Mouse (Mus musculus): Measurements from ENCODE around the gene Bace1. TPM values are rescaled to one million over a fixed set of nuclear protein-coding genes. Genes with fewer than 3 reads are reported as not detected.

Bace1 gene
- polyA plus RNA-seq, 1 experiment from 2014 or later: 30.7 TPM

GRCm38 (mm10) chr9:45850528-45851155 lies 12.3 kb downstream of the Bace1 start:
- H3K4me2 ChIP-seq (ENCODE audit: low read depth, low read length, severe bottlenecking): no peak overlapping the region
- 92% methylated on average over 8 of the region's 8 CpGs for WGBS
- no peak for DNase-seq (ENCODE audit: low spot score)
- H3K27ac ChIP-seq (ENCODE audit: low read depth, low read length): no peak overlapping the region
- H3K4me1 ChIP-seq (replicated peaks; ENCODE audit: control insufficient read depth, insufficient read depth, low read length): no peaks in the 10 kb centered on the region
- no peaks in the 10 kb centered on the region for H3K27me3 ChIP-seq (ENCODE audit: control insufficient read depth, insufficient read depth, low read length)
- H3K36me3 ChIP-seq (ENCODE audit: control insufficient read depth, insufficient read depth, low read length): no peaks in the 10 kb centered on the region; the same call in 1 of the 2 replicates
- no peak overlapping the region for H3K9ac ChIP-seq (ENCODE audit: low read length)
- no peak overlapping the region for H3K4me3 ChIP-seq (ENCODE audit: low read depth, low read length)
- no peaks in the 10 kb centered on the region for H3K9me3 ChIP-seq (ENCODE audit: control insufficient read depth, low read length)
- no peak for ATAC-seq (replicated peaks; ENCODE audit: low FRiP score)

GRCm38 (mm10) chr9:45851330-45851729 lies 12.9 kb downstream of the Bace1 start:
- no peak overlapping the region for H3K27ac ChIP-seq (ENCODE audit: low read depth, low read length)
- 75% methylated on average over 5 of the region's 5 CpGs for WGBS
- no peaks in the 10 kb centered on the region; the same call in 1 of the 2 replicates for H3K36me3 ChIP-seq (ENCODE audit: control insufficient read depth, insufficient read depth, low read length)
- DNase-seq (ENCODE audit: low spot score) (no peak), ATAC-seq (replicated peaks; ENCODE audit: low FRiP score) (no peak)
- H3K4me3 ChIP-seq (ENCODE audit: low read depth, low read length): no peak overlapping the region
- no peaks in the 10 kb centered on the region for H3K27me3 ChIP-seq (ENCODE audit: control insufficient read depth, insufficient read depth, low read length)
- no peaks in the 10 kb centered on the region for H3K4me1 ChIP-seq (replicated peaks; ENCODE audit: control insufficient read depth, insufficient read depth, low read length)
- H3K4me2 ChIP-seq (ENCODE audit: low read depth, low read length, severe bottlenecking): no peak overlapping the region
- H3K9ac ChIP-seq (ENCODE audit: low read length): no peak overlapping the region
- H3K9me3 ChIP-seq (ENCODE audit: control insufficient read depth, low read length): no peaks in the 10 kb centered on the region

- no peak overlapping the region for H3K4me2 ChIP-seq (ENCODE audit: low read depth, low read length, severe bottlenecking)
- DNase-seq (ENCODE audit: low spot score) (no peak), ATAC-seq (replicated peaks; ENCODE audit: low FRiP score) (no peak)
- H3K4me1 ChIP-seq (replicated peaks; ENCODE audit: control insufficient read depth, insufficient read depth, low read length): no peaks in the 10 kb centered on the region
- WGBS: 95% methylated on average over 2 of the region's 2 CpGs
- no peaks in the 10 kb centered on the region; the same call in 1 of the 2 replicates for H3K36me3 ChIP-seq (ENCODE audit: control insufficient read depth, insufficient read depth, low read length)
- H3K27me3 ChIP-seq (ENCODE audit: control insufficient read depth, insufficient read depth, low read length): no peaks in the 10 kb centered on the region
- H3K4me3 ChIP-seq (ENCODE audit: low read depth, low read length): no peak overlapping the region
- H3K9me3 ChIP-seq (ENCODE audit: control insufficient read depth, low read length): no peaks in the 10 kb centered on the region
- no peak overlapping the region for H3K9ac ChIP-seq (ENCODE audit: low read length)
- no peak overlapping the region for H3K27ac ChIP-seq (ENCODE audit: low read depth, low read length)
Observed at GRCm38 (mm10) chr9:45851776-45852175, 13.4 kb downstream of the Bace1 start.

- H3K9ac ChIP-seq (ENCODE audit: low read length): no peak overlapping the region
- peaks cover 9% of the 10 kb centered on the region; the same call in 1 of the 2 replicates for H3K36me3 ChIP-seq (ENCODE audit: control insufficient read depth, insufficient read depth, low read length)
- ATAC-seq (replicated peaks; ENCODE audit: low FRiP score) (no peak), DNase-seq (ENCODE audit: low spot score) (no peak)
- no peaks in the 10 kb centered on the region for H3K9me3 ChIP-seq (ENCODE audit: control insufficient read depth, low read length)
- H3K27ac ChIP-seq (ENCODE audit: low read depth, low read length): no peak overlapping the region
- H3K4me1 ChIP-seq (replicated peaks; ENCODE audit: control insufficient read depth, insufficient read depth, low read length): no peaks in the 10 kb centered on the region
- 93% methylated on average over 2 of the region's 2 CpGs for WGBS
- H3K27me3 ChIP-seq (ENCODE audit: control insufficient read depth, insufficient read depth, low read length): no peaks in the 10 kb centered on the region
- H3K4me3 ChIP-seq (ENCODE audit: low read depth, low read length): no peak overlapping the region
- no peak overlapping the region for H3K4me2 ChIP-seq (ENCODE audit: low read depth, low read length, severe bottlenecking)
Observed at GRCm38 (mm10) chr9:45853695-45854094, 15.3 kb downstream of the Bace1 start.

GRCm38 (mm10) chr9:45854136-45854535 lies 15.8 kb downstream of the Bace1 start:
- Histone ChIP-seq H3K4me3 (ENCODE audit: low read depth, low read length) (no peak overlapping the region), H3K9ac (ENCODE audit: low read length) (no peak overlapping the region), H3K27me3 (ENCODE audit: control insufficient read depth, insufficient read depth, low read length) (no peaks in the 10 kb centered on the region), H3K36me3 (ENCODE audit: control insufficient read depth, insufficient read depth, low read length) (peaks cover 9% of the 10 kb centered on the region; the same call in 1 of the 2 replicates), H3K4me2 (ENCODE audit: low read depth, low read length, severe bottlenecking) (no peak overlapping the region), H3K27ac (ENCODE audit: low read depth, low read length) (no peak overlapping the region), H3K9me3 (ENCODE audit: control insufficient read depth, low read length) (no peaks in the 10 kb centered on the region), H3K4me1 (replicated peaks; ENCODE audit: control insufficient read depth, insufficient read depth, low read length) (no peaks in the 10 kb centered on the region)
- ATAC-seq (replicated peaks; ENCODE audit: low FRiP score): no peak
- no peak for DNase-seq (ENCODE audit: low spot score)
- WGBS: 89% methylated on average over 1 of the region's 1 CpGs

DNA sequence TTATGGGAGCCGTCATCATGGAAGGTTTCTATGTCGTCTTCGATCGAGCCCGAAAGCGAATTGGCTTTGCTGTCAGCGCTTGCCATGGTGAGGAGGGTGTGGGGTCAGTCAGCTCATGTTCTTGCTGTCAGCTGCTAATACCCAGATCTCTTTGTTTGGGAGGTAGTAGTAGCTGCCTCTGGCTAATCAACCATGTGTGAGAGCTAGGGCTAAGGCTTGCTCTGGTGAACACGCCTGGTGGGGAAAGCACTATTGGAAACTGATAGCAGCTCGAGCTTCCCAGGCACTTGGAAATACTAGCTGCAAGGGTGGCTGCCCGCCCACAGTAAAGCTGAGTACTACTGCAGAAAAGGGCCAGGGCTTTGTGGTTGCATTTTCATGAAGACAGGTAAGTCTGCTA lies 21.0 kb downstream of the Bace1 start:
- ATAC-seq (replicated peaks; ENCODE audit: low FRiP score): no peak
- H3K36me3 ChIP-seq (ENCODE audit: control insufficient read depth, insufficient read depth, low read length): peaks cover 22% of the 10 kb centered on the region; the same call in 1 of the 2 replicates

GRCm38 (mm10) chr9:45861813-45862212 lies 23.4 kb downstream of the Bace1 start:
- 91% methylated on average over 7 of the region's 7 CpGs for WGBS

More for the DNA sequence above, 21.0 kb downstream of the Bace1 start:
- WGBS: 94% methylated on average over 10 of the region's 10 CpGs
- no peaks in the 10 kb centered on the region for H3K27me3 ChIP-seq (ENCODE audit: control insufficient read depth, insufficient read depth, low read length)
- H3K9ac ChIP-seq (ENCODE audit: low read length): no peak overlapping the region
- no peaks in the 10 kb centered on the region for H3K9me3 ChIP-seq (ENCODE audit: control insufficient read depth, low read length)
- no peaks in the 10 kb centered on the region for H3K4me1 ChIP-seq (replicated peaks; ENCODE audit: control insufficient read depth, insufficient read depth, low read length)
- DNase-seq (ENCODE audit: low spot score): no peak
- H3K4me3 ChIP-seq (ENCODE audit: low read depth, low read length): no peak overlapping the region
- H3K4me2 ChIP-seq (ENCODE audit: low read depth, low read length, severe bottlenecking): no peak overlapping the region
- H3K27ac ChIP-seq (ENCODE audit: low read depth, low read length): no peak overlapping the region

GRCm38 (mm10) chr9:45869181-45869580 lies 30.8 kb downstream of the Bace1 start:
- WGBS: 96% methylated on average over 3 of the region's 3 CpGs
- ATAC-seq (replicated peaks; ENCODE audit: low FRiP score) (no peak), DNase-seq (ENCODE audit: low spot score) (no peak)
- Histone ChIP-seq H3K4me2 (ENCODE audit: low read depth, low read length, severe bottlenecking) (no peak overlapping the region), H3K27ac (ENCODE audit: low read depth, low read length) (no peak overlapping the region), H3K4me1 (replicated peaks; ENCODE audit: control insufficient read depth, insufficient read depth, low read length) (no peaks in the 10 kb centered on the region), H3K9me3 (ENCODE audit: control insufficient read depth, low read length) (no peaks in the 10 kb centered on the region), H3K9ac (ENCODE audit: low read length) (no peak overlapping the region), H3K36me3 (ENCODE audit: control insufficient read depth, insufficient read depth, low read length) (peaks cover 16% of the 10 kb centered on the region; the same call in 1 of the 2 replicates), H3K27me3 (ENCODE audit: control insufficient read depth, insufficient read depth, low read length) (no peaks in the 10 kb centered on the region), H3K4me3 (ENCODE audit: low read depth, low read length) (no peak overlapping the region)

More at GRCm38 (mm10) chr9:45861813-45862212, 23.4 kb downstream of the Bace1 start:
- Histone ChIP-seq H3K9ac (ENCODE audit: low read length) (no peak overlapping the region), H3K4me1 (replicated peaks; ENCODE audit: control insufficient read depth, insufficient read depth, low read length) (no peaks in the 10 kb centered on the region), H3K27me3 (ENCODE audit: control insufficient read depth, insufficient read depth, low read length) (no peaks in the 10 kb centered on the region), H3K4me2 (ENCODE audit: low read depth, low read length, severe bottlenecking) (no peak overlapping the region), H3K9me3 (ENCODE audit: control insufficient read depth, low read length) (no peaks in the 10 kb centered on the region), H3K4me3 (ENCODE audit: low read depth, low read length) (no peak overlapping the region), H3K36me3 (ENCODE audit: control insufficient read depth, insufficient read depth, low read length) (peaks cover 26% of the 10 kb centered on the region; the same call in 1 of the 2 replicates), H3K27ac (ENCODE audit: low read depth, low read length) (no peak overlapping the region)
- no peak for DNase-seq (ENCODE audit: low spot score)
- ATAC-seq (replicated peaks; ENCODE audit: low FRiP score): no peak

DNA sequence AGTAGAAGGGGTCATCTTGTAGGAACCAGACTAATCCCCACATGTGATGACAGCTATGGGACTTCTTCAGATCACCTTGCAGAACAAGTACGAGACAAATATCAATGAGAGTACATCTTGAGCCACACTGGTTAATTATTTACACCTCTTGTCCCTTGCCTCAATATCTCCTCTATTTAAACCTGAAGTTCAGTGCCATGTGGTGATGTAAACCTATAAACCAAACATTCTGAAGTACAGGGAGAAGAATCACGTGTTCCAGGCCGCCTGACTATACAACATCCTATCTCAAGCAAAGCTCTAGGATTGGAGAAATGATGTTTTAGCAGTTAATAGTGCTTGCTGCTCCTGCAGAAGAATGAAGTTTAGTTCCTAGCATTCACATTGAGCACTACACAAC lies 31.9 kb downstream of the Bace1 start:
- 95% methylated on average over 3 of the region's 3 CpGs for WGBS
- no peak overlapping the region for H3K4me2 ChIP-seq (ENCODE audit: low read depth, low read length, severe bottlenecking)
- H3K36me3 ChIP-seq (ENCODE audit: control insufficient read depth, insufficient read depth, low read length): peaks cover 16% of the 10 kb centered on the region; the same call in 1 of the 2 replicates
- H3K4me3 ChIP-seq (ENCODE audit: low read depth, low read length): no peak overlapping the region
- H3K9ac ChIP-seq (ENCODE audit: low read length): no peak overlapping the region
- H3K4me1 ChIP-seq (replicated peaks; ENCODE audit: control insufficient read depth, insufficient read depth, low read length): no peaks in the 10 kb centered on the region
- H3K27ac ChIP-seq (ENCODE audit: low read depth, low read length): no peak overlapping the region
- DNase-seq (ENCODE audit: low spot score) (no peak), ATAC-seq (replicated peaks; ENCODE audit: low FRiP score) (no peak)
- no peaks in the 10 kb centered on the region for H3K9me3 ChIP-seq (ENCODE audit: control insufficient read depth, low read length)
- H3K27me3 ChIP-seq (ENCODE audit: control insufficient read depth, insufficient read depth, low read length): no peaks in the 10 kb centered on the region
